Mouse (Mus musculus) thymus, adult 2 months (tissue): ENCODE results near the gene Gm266. TPM values are rescaled to one million over a fixed set of nuclear protein-coding genes. Genes with fewer than 3 reads are reported as not detected.

Experiments used
- DNase-seq: peaks from one replicate; pipeline ENCODE4 v3.0.0; 2021
- H3K27ac ChIP-seq: fragments of 200-500 bp; 2 replicates; pipeline ENCODE4 v1.5.1; 2012; ENCODE audit warnings: low read length, control low read depth; ENCODE audit not compliant: control insufficient read depth, insufficient read depth
- H3K27me3 ChIP-seq: fragments of 200-500 bp; 2 replicates; pipeline ENCODE4 v1.6.1; 2012; ENCODE audit warnings: mild to moderate bottlenecking, low read length, moderate library complexity, mixed read lengths; ENCODE audit not compliant: control insufficient read depth, insufficient read depth
- H3K36me3 ChIP-seq: fragments of 200-500 bp; 2 replicates; pipeline ENCODE4 v1.6.1; 2012; ENCODE audit warnings: mild to moderate bottlenecking, low read length, moderate library complexity; ENCODE audit not compliant: control insufficient read depth, insufficient read depth
- H3K4me1 ChIP-seq: fragments of 200-500 bp; replicated peaks from 2 replicates; pipeline ENCODE4 v1.6.1; 2012; ENCODE audit warnings: low read length; ENCODE audit not compliant: control insufficient read depth, insufficient read depth
- H3K4me3 ChIP-seq: fragments of 200-500 bp; 2 replicates; pipeline ENCODE4 v1.5.1; 2012; ENCODE audit warnings: mild to moderate bottlenecking, low read length, control low read depth, moderate library complexity; ENCODE audit not compliant: control insufficient read depth, insufficient read depth
- CTCF ChIP-seq: fragments of 200-500 bp; IDR thresholded peaks from 2 replicates; pipeline ENCODE4 v1.5.1; 2012; ENCODE audit warnings: mild to moderate bottlenecking, control low read depth, low read length, moderate library complexity, borderline replicate concordance; ENCODE audit not compliant: control insufficient read depth, poor library complexity, insufficient read depth; ENCODE audit errors: extremely low read depth
- POLR2A ChIP-seq: fragments of 200-500 bp; IDR thresholded peaks from 2 replicates; pipeline ENCODE4 v1.6.1; 2012; ENCODE audit warnings: mild to moderate bottlenecking, low read length, control low read depth, moderate library complexity; ENCODE audit not compliant: control insufficient read depth, poor library complexity, insufficient read depth; ENCODE audit errors: extremely low read depth
- WGBS: fragments of 180-500 bp; shearing (Covaris S2); methylation state at CpG from one replicate; pipeline ENCODE4 v1.1.7; 2018; 5-methylcytosine and 5-hydroxymethylcytosine counted together
- polyA plus RNA-seq: library from polyadenylated mRNA; depleted of rRNA; stranded (reverse); fragments of >200 nt; gene quantifications from 2 replicates; pipeline ENCODE4 v1.2.3, GENCODE M21; 2012; rRNA removed

The Gm266 gene
- 1.4 and 1.8 TPM in 2 replicates for polyA plus RNA-seq

- H3K27me3 ChIP-seq: peaks cover 21% of the 10 kb centered on the region; the same call in 1 of the 2 replicates
- no peak within 1 kb of the TSS for H3K27ac ChIP-seq
- no peak for DNase-seq
- H3K36me3 ChIP-seq: no peaks in the 10 kb centered on the region
- H3K4me1 ChIP-seq: no peaks in the 10 kb centered on the region
- H3K4me3 ChIP-seq: no peak within 1 kb of the TSS; the same call in 1 of the 2 replicates
- 5% methylated on average over 58 of the region's 58 CpGs for WGBS
- no peak for TF ChIP-seq POLR2A
- no peak for TF ChIP-seq CTCF
These were observed at the start of gene Gm266 for GRCm38 (mm10) chr12:111485652-111486306. Gene Gm266, minus strand, starts transcription at chr12:111485823.

- peaks cover 10% of the 10 kb centered on the region for H3K36me3 ChIP-seq
- no peaks in the 10 kb centered on the region for H3K27me3 ChIP-seq
- 74% methylated on average over 6 of the region's 6 CpGs for WGBS
- TF ChIP-seq CTCF (no peak), POLR2A (no peak)
- no peak overlapping the region for H3K4me3 ChIP-seq
- peaks cover 6% of the 10 kb centered on the region for H3K4me1 ChIP-seq
- H3K27ac ChIP-seq: no peak overlapping the region
- DNase-seq: no peak
These were observed 49.7 kb upstream of the Gm266 start for GRCm38 (mm10) chr12:111535281-111535680.

GRCm38 (mm10) chr12:111533096-111533794 is 47.6 kb upstream of the Gm266 start:
- no peak overlapping the region for H3K4me3 ChIP-seq
- H3K4me1 ChIP-seq: peaks cover 2% of the 10 kb centered on the region
- H3K27ac ChIP-seq: no peak overlapping the region
- H3K36me3 ChIP-seq: no peaks in the 10 kb centered on the region
- no peak for TF ChIP-seq POLR2A
- no peak for TF ChIP-seq CTCF
- 89% methylated on average over 11 of the region's 11 CpGs for WGBS
- no peaks in the 10 kb centered on the region for H3K27me3 ChIP-seq
- DNase-seq: no peak

GRCm38 (mm10) chr12:111529192-111529591 is 43.6 kb upstream of the Gm266 start:
- no peaks in the 10 kb centered on the region for H3K27me3 ChIP-seq
- no peaks in the 10 kb centered on the region for H3K4me1 ChIP-seq
- DNase-seq: no peak
- 48% methylated on average over 8 of the region's 8 CpGs for WGBS
- no peaks in the 10 kb centered on the region for H3K36me3 ChIP-seq
- H3K4me3 ChIP-seq: no peak overlapping the region
- no peak overlapping the region for H3K27ac ChIP-seq
- TF ChIP-seq CTCF (no peak), POLR2A (no peak)

DNA sequence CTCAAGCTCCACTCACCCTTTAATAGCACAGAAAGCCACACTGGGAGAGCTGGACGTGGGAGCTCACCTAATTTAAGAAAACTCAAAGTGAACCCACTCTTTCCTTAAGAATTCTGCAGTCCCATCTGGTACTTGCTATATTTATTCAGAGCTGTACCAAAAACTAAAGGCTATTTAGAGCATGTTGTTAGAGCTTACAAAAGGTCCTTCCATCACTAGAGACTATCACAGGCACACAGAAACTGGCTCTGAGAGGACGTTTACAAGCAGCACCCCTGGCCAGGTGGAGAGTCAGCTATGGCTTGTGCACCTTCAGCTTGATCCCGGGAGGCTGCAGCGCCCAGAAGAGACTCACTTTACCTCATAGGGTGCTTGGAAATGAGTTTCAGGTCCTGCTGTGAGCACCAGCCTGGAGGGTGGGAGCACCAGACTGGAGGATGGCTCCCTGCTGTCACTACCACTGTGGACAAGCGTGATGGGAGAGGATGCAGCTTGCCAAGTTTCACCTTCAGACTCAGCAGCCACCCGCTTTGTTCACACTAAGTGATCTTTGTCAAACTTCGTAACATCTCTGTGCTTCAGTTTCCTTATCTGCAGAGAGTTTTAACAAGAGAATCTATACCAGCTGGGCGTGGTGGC is 42.1 kb upstream of the Gm266 start:
- H3K36me3 ChIP-seq: no peaks in the 10 kb centered on the region
- DNase-seq: no peak
- no peaks in the 10 kb centered on the region for H3K27me3 ChIP-seq
- no peak overlapping the region for H3K27ac ChIP-seq
- no peak overlapping the region for H3K4me3 ChIP-seq
- 77% methylated on average over 8 of the region's 8 CpGs for WGBS
- H3K4me1 ChIP-seq: no peaks in the 10 kb centered on the region
- TF ChIP-seq CTCF (no peak), POLR2A (no peak)

DNA sequence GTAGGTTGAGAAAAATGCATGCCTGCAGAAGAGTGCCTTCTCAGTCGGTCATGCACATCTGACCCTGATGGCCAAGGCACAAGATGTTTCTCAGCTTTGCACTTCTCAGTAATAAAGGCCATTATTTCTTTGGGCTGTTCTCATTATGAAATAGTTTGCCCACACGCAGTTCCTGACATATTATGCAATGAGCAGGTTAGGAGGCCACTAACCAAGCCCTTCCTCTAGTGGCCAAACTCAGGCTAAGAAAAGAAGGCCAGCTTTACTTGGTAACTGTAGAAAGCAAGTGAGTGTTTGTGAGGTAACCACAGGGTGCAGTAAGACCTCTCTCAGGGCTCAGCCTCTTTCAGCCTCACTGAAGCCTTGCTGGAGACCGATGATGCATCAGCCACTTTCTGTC is 39.3 kb upstream of the Gm266 start:
- WGBS: 84% methylated on average over 3 of the region's 3 CpGs

More for the DNA sequence above, 39.3 kb upstream of the Gm266 start:
- Histone ChIP-seq H3K4me3 (no peak overlapping the region), H3K36me3 (no peaks in the 10 kb centered on the region), H3K27ac (no peak overlapping the region), H3K27me3 (no peaks in the 10 kb centered on the region), H3K4me1 (no peaks in the 10 kb centered on the region)
- DNase-seq: no peak
- no peak for TF ChIP-seq CTCF
